Comparison of ENCODE assay signal across 9 mouse cellular contexts in the genomic region with DNA sequence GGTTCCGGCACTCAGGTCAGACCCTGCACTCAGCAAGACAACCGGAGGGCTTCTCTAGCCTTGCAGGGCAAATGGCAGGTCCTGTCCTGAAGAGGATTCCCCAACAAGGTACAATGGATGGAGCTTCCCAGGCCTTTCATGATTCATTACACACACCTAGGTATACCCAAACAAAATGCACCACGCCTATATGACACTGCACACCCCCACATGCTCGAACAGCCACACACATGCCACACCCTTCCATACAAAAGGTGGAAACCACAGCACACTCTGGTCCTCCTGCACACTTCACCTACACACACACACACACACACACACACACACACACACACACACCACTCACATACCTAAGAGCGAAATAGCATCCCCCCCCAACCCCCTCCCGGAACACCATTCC. TPM values are rescaled to one million over a fixed set of nuclear protein-coding genes. Genes with fewer than 3 reads are reported as not detected.
DNase-seq lines count a peak whose midpoint lies in the region; ATAC-seq and TF ChIP-seq lines count a peak whose summit lies in the region.
"Had no signal": no experiment of that assay in that cellular context is flagged by ENCODE, and none has a peak within 500 bp of the region (broad histone marks: within the 10 kb centered on the region; RNA-seq: fewer than 3 reads in every experiment).

No protein-coding gene starts in this region.

- intact Hi-C loops in gastrocnemius, adult 2 months (cut with DNase I) = no loop called here

- H3K4me1 ChIP-seq in neural tube, embryonic 11.5 days (ENCODE audit: control insufficient read depth, insufficient read depth, low read length) = peaks cover 34% of the 10 kb centered on the region
- H3K4me1 ChIP-seq in limb, embryonic 12.5 days (replicated peaks) = peaks cover 89% of the 10 kb centered on the region
- peaks cover 30% of the 10 kb centered on the region for H3K4me1 ChIP-seq in stomach, embryonic 16.5 days (ENCODE audit: control insufficient read depth, insufficient read depth, low read length)

- peaks cover 44% of the 10 kb centered on the region for H3K27me3 ChIP-seq in neural tube, embryonic 11.5 days (ENCODE audit: control insufficient read depth, insufficient read depth, low read length)
- peaks cover 6% of the 10 kb centered on the region; the same call in 1 of the 2 replicates for H3K27me3 ChIP-seq in limb, embryonic 12.5 days
- H3K27me3 ChIP-seq in stomach, embryonic 16.5 days (ENCODE audit: control insufficient read depth, insufficient read depth, low read length) = peaks cover 33% of the 10 kb centered on the region

- no peak for TF ChIP-seq CTCF in gastrocnemius, adult 2 months (IDR thresholded peaks at IDR 0.05)

- H3K27ac ChIP-seq in gastrocnemius, adult 2 months = no peak overlapping the region
- H3K27ac ChIP-seq in neural tube, embryonic 11.5 days (ENCODE audit: low read depth, low read length) = no peak overlapping the region
- H3K27ac ChIP-seq in limb, embryonic 12.5 days = peak overlapping the region; percentile 68; the same call in 1 of the 2 replicates
- no peak overlapping the region for H3K27ac ChIP-seq in stomach, embryonic 16.5 days (ENCODE audit: low read length)

- no peaks in the 10 kb centered on the region for H3K36me3 ChIP-seq in neural tube, embryonic 11.5 days (ENCODE audit: control insufficient read depth, insufficient read depth, low read length)
- no peaks in the 10 kb centered on the region for H3K36me3 ChIP-seq in limb, embryonic 12.5 days
- H3K36me3 ChIP-seq in stomach, embryonic 16.5 days (ENCODE audit: control insufficient read depth, insufficient read depth, low read length) = no peaks in the 10 kb centered on the region

- peak overlapping the region; percentile 70; the same call in 1 of the 2 replicates for H3K4me2 ChIP-seq in neural tube, embryonic 11.5 days (ENCODE audit: low read depth)
- peak overlapping the region; percentile 88 for H3K4me2 ChIP-seq in limb, embryonic 12.5 days
- H3K4me2 ChIP-seq in stomach, embryonic 16.5 days (ENCODE audit: low read depth, low read length) = peak overlapping the region; percentile 73

- DNase-seq in gastrocnemius, adult 2 months = peak; percentile 1
- no peak for DNase-seq in gastrocnemius, postnatal 25 days
- no peak for DNase-seq in neural tube, embryonic 11.5 days (ENCODE audit: low spot score)
- DNase-seq in neural tube, embryonic 10.5 days (ENCODE audit: extremely low spot score, low spot score) = no peak
- no peak for DNase-seq in cerebellum, adult 9-11 months
- DNase-seq in layer of hippocampus, adult 9-10 months (ENCODE audit: low spot score) = no peak
- DNase-seq: layer of hippocampus, adult 9-11 months had no signal

- WGBS in neural tube, embryonic 11.5 days = 37% methylated on average over 6 of the region's 6 CpGs
- 46% methylated on average over 6 of the region's 6 CpGs for WGBS in limb, embryonic 12.5 days
- WGBS in stomach, embryonic 16.5 days = 47% methylated on average over 6 of the region's 6 CpGs

- no peaks in the 10 kb centered on the region for H3K9me3 ChIP-seq in neural tube, embryonic 11.5 days (ENCODE audit: control insufficient read depth, low read length)
- H3K9me3 ChIP-seq in limb, embryonic 12.5 days = no peaks in the 10 kb centered on the region
- no peaks in the 10 kb centered on the region for H3K9me3 ChIP-seq in stomach, embryonic 16.5 days (replicated peaks; ENCODE audit: control insufficient read depth, low read length)

- no peak overlapping the region for H3K9ac ChIP-seq in neural tube, embryonic 11.5 days (ENCODE audit: low read length)
- H3K9ac ChIP-seq in limb, embryonic 12.5 days (replicated peaks) = peak overlapping the region; percentile 50; the same call in 1 of the 2 replicates
- H3K9ac ChIP-seq in stomach, embryonic 16.5 days (ENCODE audit: low read length) = no peak overlapping the region

- H3K4me3 ChIP-seq in gastrocnemius, adult 2 months = no peak overlapping the region
- H3K4me3 ChIP-seq in neural tube, embryonic 11.5 days (ENCODE audit: low read depth, low read length) = no peak overlapping the region
- H3K4me3 ChIP-seq in limb, embryonic 12.5 days (replicated peaks) = peak overlapping the region; percentile 88
- no peak overlapping the region for H3K4me3 ChIP-seq in stomach, embryonic 16.5 days (replicated peaks; ENCODE audit: low read length)

- ATAC-seq in neural tube, embryonic 11.5 days (ENCODE audit: insufficient read depth, low FRiP score, low TSS enrichment) = no peak
- no peak for ATAC-seq in limb, embryonic 12.5 days (ENCODE audit: insufficient number of reproducible peaks, insufficient read depth, low FRiP score, low TSS enrichment, low read depth)
- no peak for ATAC-seq in stomach, embryonic 16.5 days (ENCODE audit: insufficient read depth, low FRiP score)

RNA-seq across cellular contexts. Expression of gene Unc5b, which starts 5.4 kb away (rescaled TPM):
- total RNA-seq in gastrocnemius, adult 2 months (2021) = 1 to 10 TPM; 1.4 to 2.9 TPM
- 1 to 10 TPM; 2.0 to 3.5 TPM for total RNA-seq in gastrocnemius, postnatal 25 days (2021)
- polyA plus RNA-seq in neural tube, embryonic 11.5 days (2014; fragmentation: Nextera tagmentation; extraction: Ambion mirVana) = 2.3 and 2.9 TPM in 2 replicates
- 12.7 and 13.5 TPM in 2 replicates for polyA plus RNA-seq in limb, embryonic 12.5 days (2016; fragmentation: Nextera tagmentation; extraction: Ambion mirVana)
- polyA plus RNA-seq in stomach, embryonic 16.5 days (2015; fragmentation: Nextera tagmentation; extraction: Ambion mirVana) = 3.7 and 4.0 TPM in 2 replicates
